Mouse (Mus musculus) heart, embryonic 10.5 days (tissue): ENCODE data around the gene 6430628N08Rik. TPM values are rescaled to one million over a fixed set of nuclear protein-coding genes. Genes with fewer than 3 reads are reported as not detected.

Source experiments
- DNase-seq: peaks from one replicate; pipeline ENCODE4 v3.0.0-alpha.2; 2017; ENCODE audit warnings: low spot score
- H3K27ac ChIP-seq: fragments of 300-500 bp; sonication (generic); 2 replicates; pipeline ENCODE4 v1.5.1; 2016; ENCODE audit warnings: mild to moderate bottlenecking
- H3K27me3 ChIP-seq: fragments of 300-500 bp; sonication (generic); 2 replicates; pipeline ENCODE4 v1.6.1; 2016; ENCODE audit warnings: mild to moderate bottlenecking; ENCODE audit not compliant: poor library complexity, insufficient read depth, severe bottlenecking
- H3K36me3 ChIP-seq: fragments of 300-500 bp; sonication (generic); 2 replicates; pipeline ENCODE4 v1.6.1; 2016; ENCODE audit warnings: mild to moderate bottlenecking, moderate library complexity
- H3K4me1 ChIP-seq: fragments of 300-500 bp; sonication (generic); 2 replicates; pipeline ENCODE4 v1.6.1; 2016; ENCODE audit warnings: mild to moderate bottlenecking
- H3K4me3 ChIP-seq: fragments of 300-500 bp; sonication (generic); 2 replicates; pipeline ENCODE4 v1.5.1; 2016; ENCODE audit warnings: mild to moderate bottlenecking, moderate library complexity
- H3K9me3 ChIP-seq: fragments of 300-500 bp; sonication (generic); 2 replicates; pipeline ENCODE4 v1.6.1; 2016; ENCODE audit warnings: mild to moderate bottlenecking, moderate library complexity
- WGBS: fragments of 180-500 bp; shearing (Covaris S2); methylation state at CpG from one replicate; pipeline ENCODE4 v1.1.7; 2016; 5-methylcytosine and 5-hydroxymethylcytosine counted together
- polyA plus RNA-seq: library from polyadenylated mRNA; unstranded; fragments of >200 nt; fragmentation: Nextera tagmentation; extraction: Ambion mirVana; gene quantifications from 2 replicates; pipeline ENCODE4 v1.2.1, GENCODE M21; 2016

6430628N08Rik gene
- polyA plus RNA-seq, 1 experiment from 2014 or later, result not detected

DNA sequence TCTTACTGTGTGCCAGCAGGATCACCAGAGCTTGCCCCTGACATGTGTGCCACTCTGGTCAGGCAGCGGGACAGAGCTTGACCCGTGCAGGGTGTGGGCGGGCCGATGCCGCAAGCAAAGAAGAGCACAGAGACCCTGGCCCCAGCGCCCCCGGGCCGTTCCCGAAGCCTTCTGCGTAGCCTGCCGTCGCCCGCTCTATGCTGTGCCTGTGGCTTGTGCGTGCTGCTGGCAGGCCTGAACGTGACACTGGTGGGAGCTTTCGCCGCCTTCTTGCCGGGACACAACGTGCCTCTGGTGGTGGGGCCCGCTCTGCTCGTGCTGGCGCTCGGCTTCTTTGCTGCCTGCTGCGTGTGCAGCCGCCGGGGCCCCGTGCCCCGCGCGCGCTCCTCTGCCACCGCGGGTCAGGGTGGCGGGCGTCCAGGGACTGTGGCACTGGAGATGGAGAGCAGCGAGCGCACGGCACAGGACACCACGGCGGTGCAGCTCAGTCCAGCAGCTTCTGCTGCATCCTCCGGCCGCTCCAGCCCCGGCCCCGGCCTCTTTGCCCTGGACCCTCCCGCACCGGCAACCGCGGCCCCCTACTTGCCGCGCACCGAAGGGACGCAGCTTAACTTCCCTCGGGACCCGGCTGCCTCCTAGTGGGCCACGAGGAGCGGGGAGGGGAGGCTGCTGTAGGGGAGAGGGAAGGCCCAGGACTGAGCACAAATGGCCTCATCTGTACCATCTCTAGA is 7.6 kb downstream of the 6430628N08Rik start:
- H3K36me3 ChIP-seq, result no peaks in the 10 kb centered on the region
- H3K9me3 ChIP-seq, result no peaks in the 10 kb centered on the region
- peak overlapping the region; percentile 62 for H3K4me3 ChIP-seq
- no peak for DNase-seq
- H3K27me3 ChIP-seq, result peaks cover 93% of the 10 kb centered on the region
- H3K4me1 ChIP-seq, result peaks cover 10% of the 10 kb centered on the region
- under 1% methylated on average over 56 of the region's 56 CpGs for WGBS
- H3K27ac ChIP-seq, result no peak overlapping the region

DNA sequence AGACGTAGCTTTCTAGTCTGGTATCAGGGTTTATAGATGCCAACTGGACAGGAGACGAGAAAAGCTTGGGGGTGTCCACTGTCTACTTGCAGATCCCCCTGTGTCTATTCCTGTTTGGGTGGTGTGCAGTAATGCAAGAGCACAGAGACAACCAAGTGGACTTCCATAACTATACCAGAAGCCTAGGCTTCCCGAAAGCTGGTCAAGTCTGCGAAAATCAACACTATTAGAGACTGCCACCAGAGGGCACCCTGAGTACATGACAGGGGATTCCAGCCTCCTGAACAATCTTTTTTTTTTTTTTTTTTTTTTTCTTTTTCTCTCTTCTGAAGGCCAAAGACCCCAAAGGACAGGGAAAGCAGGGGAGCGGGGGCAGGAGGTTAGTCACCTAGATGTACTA is 12.4 kb downstream of the 6430628N08Rik start:
- Histone ChIP-seq H3K27ac (no peak overlapping the region), H3K27me3 (peaks cover 100% of the 10 kb centered on the region), H3K36me3 (no peaks in the 10 kb centered on the region), H3K4me3 (no peak overlapping the region), H3K4me1 (peaks cover 8% of the 10 kb centered on the region), H3K9me3 (no peaks in the 10 kb centered on the region)
- DNase-seq, result peak; percentile 84
- 23% methylated on average over 5 of the region's 5 CpGs for WGBS

DNA sequence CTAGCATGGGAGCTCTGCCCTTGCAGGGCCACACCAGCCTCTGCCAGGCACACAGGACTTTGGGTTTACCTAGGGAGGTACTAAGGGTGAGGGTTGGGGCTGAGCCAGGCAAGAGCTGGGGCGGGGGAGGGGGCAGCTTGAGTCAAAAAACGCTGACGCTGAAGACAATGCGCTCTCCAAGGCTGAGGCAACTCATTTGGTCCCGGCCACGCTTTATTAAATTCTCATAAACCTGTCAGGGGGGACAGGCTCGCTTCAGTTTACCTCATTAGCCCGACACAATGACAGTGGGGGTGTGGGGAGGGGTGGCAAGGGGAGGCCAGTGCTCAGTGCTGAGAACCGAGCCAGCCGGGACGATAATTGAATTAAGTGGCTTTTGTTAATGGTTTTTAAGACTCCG is 13.9 kb downstream of the 6430628N08Rik start:
- DNase-seq, result no peak

DNA sequence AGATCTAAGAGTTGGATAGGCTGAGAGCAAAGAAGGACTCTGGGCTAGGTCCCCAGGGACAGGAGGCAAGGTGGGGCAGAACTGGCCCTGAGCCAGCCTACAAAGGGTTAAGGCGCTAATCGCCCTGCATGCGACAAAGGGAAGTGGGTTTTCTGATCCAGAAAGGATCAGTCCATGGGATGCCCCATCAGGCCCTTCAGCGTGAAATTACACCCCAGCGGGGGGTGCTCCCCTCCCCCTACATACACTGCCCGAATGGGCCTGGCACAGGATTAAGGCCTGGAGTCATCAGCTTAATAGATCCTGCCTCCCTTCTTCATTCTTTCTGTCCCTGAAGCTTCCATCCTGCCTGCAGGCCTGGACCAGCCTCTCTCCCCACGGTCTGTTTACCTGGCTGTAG is 15.2 kb downstream of the 6430628N08Rik start:
- Histone ChIP-seq H3K27ac (no peak overlapping the region), H3K4me1 (no peaks in the 10 kb centered on the region), H3K4me3 (no peak overlapping the region), H3K9me3 (no peaks in the 10 kb centered on the region), H3K27me3 (peaks cover 90% of the 10 kb centered on the region), H3K36me3 (no peaks in the 10 kb centered on the region)
- DNase-seq, result no peak
- WGBS, result 14% methylated on average over 7 of the region's 7 CpGs

More for the DNA sequence above, 13.9 kb downstream of the 6430628N08Rik start:
- H3K36me3 ChIP-seq, result no peaks in the 10 kb centered on the region
- no peak overlapping the region for H3K27ac ChIP-seq
- 12% methylated on average over 12 of the region's 12 CpGs for WGBS
- no peaks in the 10 kb centered on the region for H3K9me3 ChIP-seq
- H3K27me3 ChIP-seq, result peaks cover 100% of the 10 kb centered on the region
- no peak overlapping the region for H3K4me3 ChIP-seq
- no peaks in the 10 kb centered on the region for H3K4me1 ChIP-seq

DNA sequence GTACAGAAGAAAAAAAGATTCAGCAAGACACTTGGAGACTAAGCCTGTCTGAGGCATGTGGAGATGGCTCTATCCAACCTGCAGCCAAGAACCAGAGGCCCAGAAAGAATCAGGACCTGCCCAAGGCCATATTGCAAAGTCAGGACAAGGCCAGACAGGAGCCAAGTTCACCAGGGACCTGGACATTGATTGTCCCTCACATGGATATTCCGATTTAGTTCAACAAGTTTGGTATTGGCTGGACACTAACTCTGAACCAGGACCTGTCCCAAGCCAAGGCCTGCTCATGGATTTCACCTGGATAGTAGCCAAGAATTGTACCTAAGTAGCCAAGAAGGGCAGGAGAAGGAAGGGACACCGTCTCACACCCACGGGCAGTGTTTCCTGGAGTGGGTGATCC is 16.3 kb downstream of the 6430628N08Rik start:
- peaks cover 7% of the 10 kb centered on the region for H3K4me1 ChIP-seq
- H3K9me3 ChIP-seq, result no peaks in the 10 kb centered on the region
- H3K36me3 ChIP-seq, result no peaks in the 10 kb centered on the region
- WGBS, result 70% methylated on average over 3 of the region's 3 CpGs
- H3K27me3 ChIP-seq, result peaks cover 88% of the 10 kb centered on the region
- no peak for DNase-seq
- no peak overlapping the region for H3K27ac ChIP-seq
- H3K4me3 ChIP-seq, result no peak overlapping the region

DNA sequence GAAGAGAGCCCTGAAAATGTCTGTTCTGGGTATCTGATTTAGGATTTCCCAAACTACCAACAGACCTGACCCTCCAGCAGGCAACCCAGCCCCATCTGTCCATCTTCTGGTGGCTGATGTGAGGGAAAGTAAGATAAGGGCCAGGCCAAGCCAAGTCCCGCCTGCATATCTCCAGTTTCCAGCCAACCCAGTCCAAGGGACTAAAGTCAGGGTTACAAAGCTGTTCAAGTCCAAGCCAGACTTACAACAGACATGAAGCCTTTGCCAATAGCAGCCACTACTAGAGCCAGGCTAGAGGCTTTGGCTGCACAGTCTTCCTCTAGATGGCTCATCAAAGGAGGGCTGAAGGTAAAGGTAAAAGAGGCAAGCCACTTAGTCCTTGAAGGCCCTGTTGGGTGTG is 17.5 kb downstream of the 6430628N08Rik start:
- no peak overlapping the region for H3K4me3 ChIP-seq
- DNase-seq, result no peak
- no peaks in the 10 kb centered on the region for H3K36me3 ChIP-seq
- H3K9me3 ChIP-seq, result no peaks in the 10 kb centered on the region
- 18% methylated on average over 1 of the region's 1 CpGs for WGBS
- H3K4me1 ChIP-seq, result peaks cover 8% of the 10 kb centered on the region
- H3K27ac ChIP-seq, result no peak overlapping the region
- peaks cover 85% of the 10 kb centered on the region for H3K27me3 ChIP-seq

DNA sequence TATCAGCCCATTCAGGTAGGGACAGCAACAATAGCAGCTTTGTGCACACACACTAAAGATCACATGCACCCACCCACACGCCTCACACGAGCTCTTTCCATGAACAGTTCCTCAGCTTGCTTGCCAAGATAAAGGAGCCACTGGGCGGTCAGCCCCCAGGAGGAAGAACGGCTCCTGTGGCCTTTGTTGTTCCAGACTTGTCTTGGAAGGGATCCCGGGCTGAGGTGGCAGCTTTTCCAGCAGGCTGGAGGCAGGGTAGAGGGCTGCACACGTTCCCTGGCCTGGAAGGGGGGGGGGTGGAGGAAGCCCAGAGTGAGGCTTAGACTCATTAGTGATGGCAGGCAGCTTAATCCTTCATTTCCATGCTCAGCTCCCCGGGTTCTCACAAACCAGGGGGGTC is 18.2 kb downstream of the 6430628N08Rik start:
- peaks cover 79% of the 10 kb centered on the region for H3K27me3 ChIP-seq
- no peaks in the 10 kb centered on the region for H3K36me3 ChIP-seq
- DNase-seq, result no peak
- 21% methylated on average over 7 of the region's 7 CpGs for WGBS
- peaks cover 8% of the 10 kb centered on the region for H3K4me1 ChIP-seq
- no peak overlapping the region for H3K27ac ChIP-seq
- no peaks in the 10 kb centered on the region for H3K9me3 ChIP-seq
- H3K4me3 ChIP-seq, result no peak overlapping the region

DNA sequence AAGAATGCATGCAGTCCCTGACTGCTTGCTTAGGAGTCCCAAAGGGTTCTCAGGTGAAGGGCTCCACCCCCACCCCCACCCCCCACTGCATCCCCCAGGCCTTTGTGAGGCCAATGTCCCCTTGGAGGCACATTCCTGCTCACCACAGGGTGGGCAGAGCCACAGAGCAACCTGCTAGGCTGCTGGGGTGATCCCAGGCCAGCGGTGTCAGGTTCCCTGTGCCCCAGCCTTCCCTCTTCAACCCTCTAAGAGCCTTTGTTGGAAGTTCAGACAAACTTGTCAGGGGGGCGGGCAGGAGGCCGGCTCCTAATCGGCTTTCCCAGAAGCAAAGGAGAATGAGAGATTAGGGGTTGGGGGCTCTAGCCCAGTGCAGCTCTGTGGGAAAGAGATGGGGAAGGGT is 21.1 kb downstream of the 6430628N08Rik start:
- peaks cover 8% of the 10 kb centered on the region for H3K4me1 ChIP-seq
- H3K4me3 ChIP-seq, result no peak overlapping the region
- peaks cover 72% of the 10 kb centered on the region for H3K27me3 ChIP-seq
- H3K27ac ChIP-seq, result no peak overlapping the region
- no peaks in the 10 kb centered on the region for H3K36me3 ChIP-seq
- 11% methylated on average over 4 of the region's 4 CpGs for WGBS
- H3K9me3 ChIP-seq, result no peaks in the 10 kb centered on the region
- DNase-seq, result no peak

DNA sequence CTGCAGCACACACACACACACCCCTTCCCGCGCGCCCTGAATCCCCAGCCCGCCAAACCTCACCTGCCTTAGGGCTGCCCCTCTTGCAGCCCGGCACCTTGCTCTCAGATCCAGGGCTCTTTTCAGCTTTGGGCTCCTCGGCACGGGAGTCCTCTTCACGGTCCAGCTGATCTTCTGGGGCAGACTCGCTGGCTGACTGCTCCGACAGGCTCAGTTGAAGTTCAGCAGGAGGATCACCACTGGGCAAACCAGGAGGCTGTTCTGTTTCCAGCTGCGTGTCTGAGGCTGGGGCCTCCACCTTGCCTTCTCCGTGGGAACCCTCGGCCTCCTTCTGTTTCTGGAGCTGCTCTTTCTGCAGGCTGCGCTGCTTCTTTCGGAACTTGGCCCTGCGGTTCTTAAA is 29.4 kb downstream of the 6430628N08Rik start:
- DNase-seq, result no peak
- no peaks in the 10 kb centered on the region for H3K4me1 ChIP-seq
- H3K9me3 ChIP-seq, result no peaks in the 10 kb centered on the region
- WGBS, result 76% methylated on average over 16 of the region's 16 CpGs
- peaks cover 98% of the 10 kb centered on the region for H3K27me3 ChIP-seq
- H3K36me3 ChIP-seq, result no peaks in the 10 kb centered on the region
- H3K4me3 ChIP-seq, result no peak overlapping the region
- no peak overlapping the region for H3K27ac ChIP-seq

DNA sequence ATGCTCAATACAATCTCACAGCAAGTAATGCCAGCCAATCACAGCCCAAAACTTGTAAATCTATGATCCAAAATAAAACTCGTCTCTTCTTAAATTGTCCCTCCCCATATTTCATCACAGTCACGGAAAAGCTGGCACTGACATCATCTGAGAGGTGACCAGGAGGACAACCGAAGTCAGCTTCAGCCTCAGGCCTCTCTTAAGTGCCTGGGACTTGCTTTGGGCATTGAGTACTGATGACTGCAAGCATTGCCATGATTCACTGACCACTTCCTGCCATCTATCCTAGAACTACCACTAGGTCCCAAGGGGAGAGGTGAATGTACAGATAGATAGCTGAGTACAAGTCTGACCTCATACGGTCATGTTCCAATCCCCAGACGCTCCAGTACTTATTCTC is 32.2 kb downstream of the 6430628N08Rik start:
- Histone ChIP-seq H3K9me3 (no peaks in the 10 kb centered on the region), H3K27me3 (peaks cover 94% of the 10 kb centered on the region), H3K27ac (no peak overlapping the region), H3K4me1 (no peaks in the 10 kb centered on the region), H3K4me3 (no peak overlapping the region), H3K36me3 (no peaks in the 10 kb centered on the region)
- WGBS, result 79% methylated on average over 5 of the region's 5 CpGs
- no peak for DNase-seq

DNA sequence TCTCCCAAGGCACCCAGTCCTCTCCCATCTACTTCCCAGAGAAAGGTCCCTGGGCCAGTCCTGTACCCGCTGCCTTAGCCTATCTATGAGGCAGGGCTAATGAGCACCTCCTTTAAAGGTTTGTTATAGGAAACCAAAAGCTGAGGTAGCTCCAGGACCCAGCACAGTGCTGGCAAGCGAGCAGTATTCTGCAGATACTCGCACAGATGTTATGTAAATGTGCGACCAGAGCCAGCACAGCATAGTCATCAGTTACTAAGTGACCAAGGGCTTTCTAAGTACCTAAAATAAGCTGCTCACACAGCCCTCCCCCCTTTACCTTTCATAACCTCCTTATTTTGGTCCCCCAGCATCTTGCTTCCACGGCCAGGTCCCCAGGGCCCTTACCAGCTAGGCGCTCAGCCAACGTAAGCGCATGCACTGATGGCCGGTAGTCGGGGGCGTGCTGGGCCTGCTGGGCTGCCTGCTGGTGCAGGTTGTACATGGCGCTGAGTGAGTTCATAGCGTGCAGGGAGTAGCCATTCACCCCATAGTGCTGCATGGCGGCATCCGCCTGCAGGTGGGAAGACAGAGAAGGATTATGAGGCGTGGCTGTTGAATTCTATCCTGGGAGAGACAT is 32.9 kb downstream of the 6430628N08Rik start:
- H3K27me3 ChIP-seq, result peaks cover 93% of the 10 kb centered on the region
- H3K4me3 ChIP-seq, result no peak overlapping the region
- no peak overlapping the region for H3K27ac ChIP-seq
- H3K9me3 ChIP-seq, result no peaks in the 10 kb centered on the region
- no peak for DNase-seq
- H3K4me1 ChIP-seq, result no peaks in the 10 kb centered on the region
- no peaks in the 10 kb centered on the region for H3K36me3 ChIP-seq
- 69% methylated on average over 16 of the region's 16 CpGs for WGBS

DNA sequence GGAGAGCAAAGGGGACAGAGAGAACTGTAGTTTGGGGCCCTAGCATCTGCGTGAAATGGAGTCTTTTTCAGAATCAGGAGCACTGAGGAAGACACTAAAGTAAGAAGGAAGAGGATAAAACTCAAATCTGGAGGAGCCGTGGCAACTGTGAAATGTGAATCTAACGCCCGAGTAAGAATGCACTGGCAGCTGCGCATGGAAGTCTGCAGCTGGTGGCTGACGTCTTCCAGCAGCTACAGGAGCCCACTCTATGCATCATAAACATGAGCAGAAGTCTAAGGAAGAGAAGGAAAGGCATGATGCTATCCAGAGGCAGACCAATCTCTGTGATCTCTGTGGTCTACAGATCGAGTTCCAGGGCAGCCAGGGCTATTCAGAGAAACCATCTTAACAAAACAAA is 37.2 kb downstream of the 6430628N08Rik start:
- Histone ChIP-seq H3K4me1 (no peaks in the 10 kb centered on the region), H3K27ac (no peak overlapping the region), H3K27me3 (peaks cover 95% of the 10 kb centered on the region), H3K4me3 (no peak overlapping the region), H3K9me3 (no peaks in the 10 kb centered on the region), H3K36me3 (no peaks in the 10 kb centered on the region)
- no peak for DNase-seq
- WGBS, result 51% methylated on average over 7 of the region's 7 CpGs

DNA sequence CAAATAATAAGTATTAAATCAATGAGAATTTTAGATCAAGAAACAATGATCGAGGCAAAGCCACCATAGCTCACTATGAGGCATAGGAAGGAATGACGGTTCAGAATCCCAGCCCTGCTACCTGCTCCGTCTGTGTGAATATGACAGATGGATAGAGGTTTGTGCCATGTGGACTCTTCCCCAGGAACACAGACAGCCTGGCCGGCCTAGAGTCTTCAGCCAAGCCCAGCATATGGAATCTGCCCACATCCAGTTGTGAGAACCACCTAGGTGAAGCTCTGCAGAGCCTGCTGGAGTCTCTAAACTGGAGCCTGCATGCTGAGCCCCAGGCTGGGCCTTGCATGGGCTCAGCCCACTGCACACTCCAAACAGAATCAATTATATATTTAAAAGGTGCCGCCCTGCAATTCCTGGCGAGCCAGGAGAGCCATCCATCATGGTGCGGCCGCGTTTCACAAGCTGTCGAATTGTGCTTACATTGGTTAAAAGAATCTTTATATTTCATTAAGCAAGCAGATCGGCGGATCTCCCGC is 41.2 kb downstream of the 6430628N08Rik start:
- peaks cover 10% of the 10 kb centered on the region for H3K4me1 ChIP-seq
- no peaks in the 10 kb centered on the region for H3K36me3 ChIP-seq
- H3K4me3 ChIP-seq, result no peak overlapping the region
- no peak overlapping the region for H3K27ac ChIP-seq
- no peaks in the 10 kb centered on the region for H3K9me3 ChIP-seq
- no peak for DNase-seq
- H3K27me3 ChIP-seq, result peaks cover 99% of the 10 kb centered on the region
- WGBS, result 55% methylated on average over 13 of the region's 13 CpGs
